Comparison of ENCODE assay signal across 21 mouse cellular contexts in the genomic region with DNA sequence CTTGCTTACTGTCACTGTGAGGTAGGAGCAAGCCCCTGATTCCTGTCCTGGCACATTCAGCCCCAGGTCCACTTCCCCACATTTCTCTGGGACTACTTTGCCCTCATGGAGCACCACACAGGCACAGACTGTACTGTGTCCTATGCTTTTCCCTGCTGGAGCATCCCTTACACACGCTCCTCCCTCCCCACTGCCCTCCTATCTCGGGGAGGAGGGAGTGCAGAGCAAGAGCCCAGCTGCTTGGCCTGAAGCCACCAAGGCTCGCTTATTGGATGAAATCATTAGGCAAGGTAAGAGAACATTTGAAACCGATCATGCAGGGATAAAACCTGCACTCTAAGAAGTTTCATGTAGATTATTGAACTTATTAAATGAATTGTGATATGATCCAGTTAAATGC. TPM values are rescaled to one million over a fixed set of nuclear protein-coding genes. Genes with fewer than 3 reads are reported as not detected.
DNase-seq lines count a peak whose midpoint lies in the region; ATAC-seq and TF ChIP-seq lines count a peak whose summit lies in the region.
"Had no signal": no experiment of that assay in that cellular context is flagged by ENCODE, and none has a peak within 500 bp of the region (broad histone marks: within the 10 kb centered on the region; RNA-seq: fewer than 3 reads in every experiment).

No protein-coding gene starts in this region.

- H3K4me3 ChIP-seq in forebrain, embryonic 14.5 days (ENCODE audit: low read depth, low read length) = no peak overlapping the region
- no peak overlapping the region for H3K4me3 ChIP-seq in forebrain, embryonic 13.5 days
- no peak overlapping the region for H3K4me3 ChIP-seq in kidney, embryonic 16.5 days (ENCODE audit: low read length)
- H3K4me3 ChIP-seq: heart, embryonic 12.5 days; liver, embryonic 13.5 days; neural tube, embryonic 12.5 days; stomach, embryonic 15.5 days had no signal

- no peaks in the 10 kb centered on the region for H3K36me3 ChIP-seq in forebrain, embryonic 14.5 days (ENCODE audit: control insufficient read depth, insufficient read depth, low read length)
- no peaks in the 10 kb centered on the region for H3K36me3 ChIP-seq in forebrain, embryonic 13.5 days (ENCODE audit: poor library complexity, severe bottlenecking)
- H3K36me3 ChIP-seq in kidney, embryonic 16.5 days (ENCODE audit: insufficient read depth, low read length) = no peaks in the 10 kb centered on the region
- H3K36me3 ChIP-seq: G1E; heart, embryonic 12.5 days; liver, embryonic 13.5 days; neural tube, embryonic 12.5 days; stomach, embryonic 15.5 days had no signal

- peaks cover 5% of the 10 kb centered on the region; the same call in 1 of the 2 replicates for H3K4me1 ChIP-seq in forebrain, embryonic 14.5 days (ENCODE audit: control insufficient read depth, insufficient read depth, low read length)
- peaks cover 11% of the 10 kb centered on the region for H3K4me1 ChIP-seq in forebrain, embryonic 13.5 days
- H3K4me1 ChIP-seq in kidney, embryonic 16.5 days (ENCODE audit: insufficient read depth, low read length) = peaks cover 12% of the 10 kb centered on the region
- H3K4me1 ChIP-seq: heart, embryonic 12.5 days; liver, embryonic 13.5 days; neural tube, embryonic 12.5 days; stomach, embryonic 15.5 days had no signal

- no peaks in the 10 kb centered on the region for H3K27me3 ChIP-seq in forebrain, embryonic 14.5 days (replicated peaks; ENCODE audit: control insufficient read depth, insufficient read depth, low read length)
- H3K27me3 ChIP-seq in forebrain, embryonic 13.5 days = no peaks in the 10 kb centered on the region
- no peaks in the 10 kb centered on the region for H3K27me3 ChIP-seq in kidney, embryonic 16.5 days (ENCODE audit: insufficient read depth, low read length)
- H3K27me3 ChIP-seq: liver, embryonic 13.5 days; neural tube, embryonic 12.5 days; stomach, embryonic 15.5 days had no signal

- no peaks in the 10 kb centered on the region for H3K9me3 ChIP-seq in forebrain, embryonic 14.5 days (replicated peaks; ENCODE audit: control insufficient read depth, low read length)
- no peaks in the 10 kb centered on the region for H3K9me3 ChIP-seq in forebrain, embryonic 13.5 days (replicated peaks)
- no peaks in the 10 kb centered on the region for H3K9me3 ChIP-seq in kidney, embryonic 16.5 days (ENCODE audit: low read length)
- H3K9me3 ChIP-seq: G1E; heart, embryonic 12.5 days; liver, embryonic 13.5 days; neural tube, embryonic 12.5 days; stomach, embryonic 15.5 days had no signal

- TF ChIP-seq POLR2A in brain, embryonic 14.5 days (IDR thresholded peaks at IDR 0.05; ENCODE audit: borderline replicate concordance, extremely low read depth, insufficient read depth, insufficient read length, poor library complexity, severe bottlenecking) = no peak

- no peak overlapping the region for H3K27ac ChIP-seq in forebrain, embryonic 14.5 days (ENCODE audit: low read depth, low read length)
- H3K27ac ChIP-seq in forebrain, embryonic 13.5 days = no peak overlapping the region
- no peak overlapping the region for H3K27ac ChIP-seq in kidney, embryonic 16.5 days (ENCODE audit: low read length)
- H3K27ac ChIP-seq: liver, embryonic 13.5 days; neural tube, embryonic 12.5 days; stomach, embryonic 15.5 days had no signal

- no peak overlapping the region for H3K4me2 ChIP-seq in forebrain, embryonic 14.5 days (ENCODE audit: low read length)
- H3K4me2 ChIP-seq in forebrain, embryonic 13.5 days = no peak overlapping the region
- H3K4me2 ChIP-seq in kidney, embryonic 16.5 days (replicated peaks; ENCODE audit: low read depth, low read length) = no peak overlapping the region
- H3K4me2 ChIP-seq: heart, embryonic 12.5 days; liver, embryonic 13.5 days; neural tube, embryonic 12.5 days; stomach, embryonic 15.5 days had no signal

- WGBS in forebrain, embryonic 14.5 days = 42% methylated on average over 4 of the region's 4 CpGs
- 50% methylated on average over 4 of the region's 4 CpGs for WGBS in forebrain, embryonic 13.5 days
- WGBS in kidney, embryonic 16.5 days = 41% methylated on average over 4 of the region's 4 CpGs

- TF ChIP-seq CTCF in brain, embryonic 14.5 days (IDR thresholded peaks at IDR 0.05; ENCODE audit: borderline replicate concordance, extremely low read depth, insufficient read depth, insufficient read length) = no peak

- ATAC-seq in forebrain, embryonic 14.5 days = no peak
- ATAC-seq in forebrain, embryonic 13.5 days = no peak
- ATAC-seq in kidney, embryonic 16.5 days (ENCODE audit: low FRiP score, low TSS enrichment) = no peak
- ATAC-seq: hindbrain, embryonic 16.5 days; midbrain, embryonic 16.5 days had no signal

- DNase-seq in forebrain, embryonic 14.5 days (ENCODE audit: low spot score) = peak; percentile 23
- DNase-seq in kidney, postnatal 4 days = peak; percentile 50 to 53
- peak; percentile 20 for DNase-seq in MN1 (ENCODE audit: low spot score)
- peak; percentile 44 for DNase-seq in brain, embryonic 14.5 days (ENCODE audit: low read depth)
- no peak for DNase-seq in layer of hippocampus, postnatal 10 days (ENCODE audit: low spot score in 2 of 2)
- DNase-seq: cerebellum, postnatal 25 days; kidney, adult 2 months; liver, embryonic 13.5 days; thymus, postnatal 4 days had no signal

- no peak overlapping the region for H3K9ac ChIP-seq in forebrain, embryonic 14.5 days (ENCODE audit: low read length)
- H3K9ac ChIP-seq in forebrain, embryonic 13.5 days = no peak overlapping the region
- H3K9ac ChIP-seq in kidney, embryonic 16.5 days (replicated peaks; ENCODE audit: low read length) = no peak overlapping the region
- H3K9ac ChIP-seq: heart, embryonic 12.5 days; liver, embryonic 13.5 days; neural tube, embryonic 12.5 days; stomach, embryonic 15.5 days had no signal

RNA-seq across cellular contexts. Expression of a gene that starts 20.7 kb away (rescaled TPM):
- polyA plus RNA-seq in forebrain, embryonic 14.5 days (2014; fragmentation: Nextera tagmentation; extraction: Ambion mirVana) = not detected in 2 replicates
- not detected in 2 replicates for polyA plus RNA-seq in forebrain, embryonic 13.5 days (2015; fragmentation: Nextera tagmentation; extraction: Ambion mirVana)
- not detected in 2 replicates for polyA plus RNA-seq in kidney, embryonic 16.5 days (2015; fragmentation: Nextera tagmentation; extraction: Ambion mirVana)
- not detected in 2 replicates for polyA plus RNA-seq in brain, embryonic 14.5 days (2012; rRNA removed)
- not detected for total RNA-seq in layer of hippocampus, postnatal 10 days (2021)
- total RNA-seq: G1E; left cerebral cortex, postnatal 14 days had no signal
- polyA plus RNA-seq: C2C12; embryonic facial prominence, embryonic 11.5 days; G1E; heart, embryonic 12.5 days; hindbrain, embryonic 16.5 days; kidney, adult 2 months; liver, embryonic 13.5 days; midbrain, embryonic 16.5 days; neural tube, embryonic 12.5 days; small intestine, adult 2 months; stomach, embryonic 15.5 days had no signal

Comparison
In these comparisons a context has a peak if more than half of its experiments do, and no peak if none do; other contexts are left out.
1. DNase-seq: peak in forebrain, embryonic 14.5 days (single experiment), kidney, postnatal 4 days (2 of 2), MN1 (single experiment) and brain, embryonic 14.5 days (single experiment); none in layer of hippocampus, postnatal 10 days (0 of 2).